Mouse (Mus musculus): ENCODE measurements around the gene Gdf7.

DNA sequence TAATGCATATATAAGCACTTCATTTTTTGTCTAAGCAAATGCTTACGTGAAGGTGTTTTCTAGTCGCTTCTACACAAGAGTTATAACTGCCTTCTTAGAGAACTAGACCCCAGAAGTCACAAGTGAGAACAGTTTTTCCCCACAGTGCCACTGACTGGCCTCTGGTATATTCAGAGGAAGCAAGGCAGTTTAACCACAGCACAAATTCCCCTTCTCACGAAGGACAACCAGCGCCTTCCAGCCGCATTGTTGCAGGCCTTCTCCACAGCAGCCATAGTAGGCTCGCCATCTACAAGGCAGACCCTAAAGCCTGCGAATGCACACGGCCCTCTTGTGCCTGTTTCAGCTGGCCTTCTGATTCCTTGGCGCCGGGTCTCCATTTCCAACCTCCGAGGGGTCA lies 32.1 kb downstream of the Gdf7 start:
- TF ChIP-seq GATA1 (IDR thresholded peaks at IDR 0.05; ENCODE audit: low read length) (no peak), TAL1 (IDR thresholded peaks at IDR 0.05; ENCODE audit: low read length) (no peak)
